Mouse (Mus musculus) kidney, embryonic 14.5 days (tissue): ENCODE data around the gene Twnk. TPM values are rescaled to one million over a fixed set of nuclear protein-coding genes. Genes with fewer than 3 reads are reported as not detected.
A peak's percentile ranks its signal among the peaks of the same experiment; 100 is the strongest.

Source experiments
- ATAC-seq: fragments of 200-750 bp; cut with Nextera tagmentation; 2 replicates; pipeline ENCODE4 v1.8.0; 2017; ENCODE audit warnings: moderate number of reproducible peaks, mild to moderate bottlenecking, moderate TSS enrichment, moderate library complexity; ENCODE audit not compliant: low FRiP score, low TSS enrichment
- H3K27ac ChIP-seq: fragments of 300-500 bp; sonication (generic); 2 replicates; pipeline ENCODE4 v1.5.1; 2014; ENCODE audit warnings: low read depth, mild to moderate bottlenecking, low read length, moderate library complexity, mixed read lengths
- H3K27me3 ChIP-seq: fragments of 300-500 bp; sonication (generic); 2 replicates; pipeline ENCODE4 v1.6.1; 2014; ENCODE audit warnings: mild to moderate bottlenecking, low read length; ENCODE audit not compliant: control insufficient read depth, insufficient read depth
- H3K36me3 ChIP-seq: fragments of 300-500 bp; sonication (generic); 2 replicates; pipeline ENCODE4 v1.6.1; 2014; ENCODE audit warnings: low read length, mixed read lengths; ENCODE audit not compliant: control insufficient read depth, insufficient read depth
- H3K4me1 ChIP-seq: fragments of 300-500 bp; sonication (generic); 2 replicates; pipeline ENCODE4 v1.6.1; 2014; ENCODE audit warnings: low read length, mixed read lengths; ENCODE audit not compliant: control insufficient read depth, insufficient read depth
- H3K4me2 ChIP-seq: fragments of 300-500 bp; sonication (generic); replicated peaks from 2 replicates; pipeline ENCODE4 v1.6.1; 2014; ENCODE audit warnings: low read depth, mild to moderate bottlenecking, low read length
- H3K4me3 ChIP-seq: fragments of 300-500 bp; sonication (generic); 2 replicates; pipeline ENCODE4 v1.5.1; 2014; ENCODE audit warnings: mild to moderate bottlenecking, low read length
- H3K9ac ChIP-seq: fragments of 300-500 bp; sonication (generic); 2 replicates; pipeline ENCODE4 v1.6.1; 2014; ENCODE audit warnings: low read depth, mild to moderate bottlenecking, low read length, moderate library complexity
- H3K9me3 ChIP-seq: fragments of 300-500 bp; sonication (generic); 2 replicates; pipeline ENCODE4 v1.6.1; 2016; ENCODE audit warnings: low read length; ENCODE audit not compliant: control insufficient read depth
- WGBS: fragments of 180-500 bp; shearing (Covaris S2); extraction: QIAGEN DNeasy Blood & Tissue Kit; methylation state at CpG from one replicate; pipeline ENCODE4 v1.1.7; 2014; 5-methylcytosine and 5-hydroxymethylcytosine counted together
- polyA plus RNA-seq: library from polyadenylated mRNA; unstranded; fragments of >200 nt; fragmentation: Nextera tagmentation; extraction: Ambion mirVana; gene quantifications from 2 replicates; pipeline ENCODE4 v1.2.1, GENCODE M21; 2014

Twnk gene
- polyA plus RNA-seq, 1 experiment from 2014 or later = 19.6 TPM

- peak; percentile 75 for ATAC-seq
- Histone ChIP-seq H3K4me1 (peaks cover 27% of the 10 kb centered on the region), H3K36me3 (peaks cover 8% of the 10 kb centered on the region; the same call in 1 of the 2 replicates), H3K4me2 (peak within 1 kb of the TSS; percentile 86), H3K4me3 (peak within 1 kb of the TSS; percentile 46), H3K9me3 (no peaks in the 10 kb centered on the region), H3K9ac (peak within 1 kb of the TSS; percentile 60), H3K27me3 (peaks cover 13% of the 10 kb centered on the region), H3K27ac (peak within 1 kb of the TSS; percentile 81)
- under 1% methylated on average over 26 of the region's 26 CpGs for WGBS
Measured at GRCm38 (mm10) chr19:45047417-45047934, 42.0 kb downstream of the Twnk start, which contains the start of gene Sfxn3. Gene Sfxn3 (plus strand): TSS chr19:45047503.

GRCm38 (mm10) chr19:45047935-45048643 is 42.6 kb downstream of the Twnk start:
- Histone ChIP-seq H3K27ac (peak overlapping the region; percentile 81), H3K27me3 (peaks cover 13% of the 10 kb centered on the region), H3K9ac (peak overlapping the region; percentile 60), H3K9me3 (no peaks in the 10 kb centered on the region), H3K4me3 (peak overlapping the region; percentile 46), H3K4me2 (peak overlapping the region; percentile 86), H3K4me1 (peaks cover 27% of the 10 kb centered on the region), H3K36me3 (peaks cover 11% of the 10 kb centered on the region; the same call in 1 of the 2 replicates)
- WGBS = 38% methylated on average over 11 of the region's 11 CpGs
- ATAC-seq = peak; percentile 46

DNA sequence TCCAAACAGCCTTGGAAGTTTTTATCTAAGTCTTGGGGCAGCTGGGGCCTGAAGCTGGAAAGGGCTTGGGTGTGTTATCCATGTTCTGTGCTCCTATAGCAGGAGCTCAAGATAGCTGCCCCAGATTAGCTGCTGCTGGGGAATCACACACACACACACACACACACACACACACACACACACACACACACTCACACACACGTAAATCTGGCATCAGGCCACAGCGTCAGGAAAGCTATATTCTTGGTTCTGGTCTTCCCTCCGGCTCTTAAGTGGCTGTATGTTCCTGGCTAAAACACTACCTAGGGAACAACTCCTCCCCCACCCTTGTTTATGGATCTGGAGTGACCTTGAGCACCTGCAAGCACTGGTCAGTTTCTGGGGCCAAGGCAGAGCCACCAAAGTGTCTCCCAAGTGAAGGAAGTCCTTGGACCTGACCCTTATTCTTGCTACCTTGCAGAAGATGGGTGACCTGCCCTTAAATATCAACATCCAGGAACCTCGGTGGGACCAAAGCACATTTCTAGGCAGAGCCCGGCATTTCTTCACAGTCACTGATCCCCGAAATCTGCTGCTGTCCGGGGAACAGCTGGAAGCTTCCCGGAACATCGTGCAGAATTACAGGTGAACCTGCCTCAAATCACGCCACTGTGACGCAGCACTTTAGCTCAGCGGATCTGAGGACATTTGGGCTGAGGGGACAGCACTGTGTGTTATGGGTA is 43.3 kb downstream of the Twnk start:
- peak overlapping the region; percentile 86; the same call in 1 of the 2 replicates for H3K4me2 ChIP-seq
- no peak overlapping the region for H3K9ac ChIP-seq
- ATAC-seq = no peak
- H3K4me3 ChIP-seq = peak overlapping the region; percentile 46; the same call in 1 of the 2 replicates
- peaks cover 11% of the 10 kb centered on the region; the same call in 1 of the 2 replicates for H3K36me3 ChIP-seq
- peaks cover 27% of the 10 kb centered on the region for H3K4me1 ChIP-seq
- WGBS = 78% methylated on average over 12 of the region's 12 CpGs
- H3K27ac ChIP-seq = peak overlapping the region; percentile 81; the same call in 1 of the 2 replicates
- H3K27me3 ChIP-seq = peaks cover 13% of the 10 kb centered on the region
- H3K9me3 ChIP-seq = no peaks in the 10 kb centered on the region

GRCm38 (mm10) chr19:45049523-45049922 is 44.1 kb downstream of the Twnk start:
- Histone ChIP-seq H3K9me3 (no peaks in the 10 kb centered on the region), H3K27me3 (peaks cover 10% of the 10 kb centered on the region), H3K9ac (no peak overlapping the region), H3K36me3 (peaks cover 11% of the 10 kb centered on the region; the same call in 1 of the 2 replicates), H3K4me2 (no peak overlapping the region), H3K27ac (no peak overlapping the region), H3K4me3 (no peak overlapping the region), H3K4me1 (peaks cover 23% of the 10 kb centered on the region)
- whole genome bisulfite sequencing = 84% methylated on average over 9 of the region's 9 CpGs
- no peak for ATAC-seq

DNA sequence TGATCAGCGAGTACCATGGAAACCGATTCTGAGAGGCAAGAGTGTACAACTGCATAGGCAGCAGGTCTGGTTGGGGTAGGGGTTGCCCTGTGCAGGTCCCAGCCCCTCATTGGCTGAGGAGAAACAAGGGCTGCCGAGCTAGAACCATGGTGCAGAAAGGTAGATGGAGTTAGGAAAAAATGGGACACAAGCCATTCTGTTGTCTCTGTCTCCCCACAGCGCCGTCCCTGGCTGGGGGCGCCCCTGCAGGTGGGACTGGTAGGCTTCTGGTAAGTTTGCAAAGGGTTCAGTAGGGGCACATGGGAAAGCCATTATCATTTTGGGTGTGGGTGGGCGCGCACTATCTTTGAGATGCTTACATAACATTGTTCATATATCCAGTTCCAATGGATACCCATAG is 48.0 kb downstream of the Twnk start:
- 80% methylated on average over 8 of the region's 8 CpGs for WGBS
- no peaks in the 10 kb centered on the region for H3K27me3 ChIP-seq
- no peak overlapping the region for H3K9ac ChIP-seq
- no peak overlapping the region for H3K4me2 ChIP-seq
- no peaks in the 10 kb centered on the region; the same call in 1 of the 2 replicates for H3K4me1 ChIP-seq
- no peaks in the 10 kb centered on the region for H3K9me3 ChIP-seq
- H3K36me3 ChIP-seq = peaks cover 11% of the 10 kb centered on the region; the same call in 1 of the 2 replicates
- ATAC-seq = no peak
- H3K4me3 ChIP-seq = no peak overlapping the region
- H3K27ac ChIP-seq = no peak overlapping the region

DNA sequence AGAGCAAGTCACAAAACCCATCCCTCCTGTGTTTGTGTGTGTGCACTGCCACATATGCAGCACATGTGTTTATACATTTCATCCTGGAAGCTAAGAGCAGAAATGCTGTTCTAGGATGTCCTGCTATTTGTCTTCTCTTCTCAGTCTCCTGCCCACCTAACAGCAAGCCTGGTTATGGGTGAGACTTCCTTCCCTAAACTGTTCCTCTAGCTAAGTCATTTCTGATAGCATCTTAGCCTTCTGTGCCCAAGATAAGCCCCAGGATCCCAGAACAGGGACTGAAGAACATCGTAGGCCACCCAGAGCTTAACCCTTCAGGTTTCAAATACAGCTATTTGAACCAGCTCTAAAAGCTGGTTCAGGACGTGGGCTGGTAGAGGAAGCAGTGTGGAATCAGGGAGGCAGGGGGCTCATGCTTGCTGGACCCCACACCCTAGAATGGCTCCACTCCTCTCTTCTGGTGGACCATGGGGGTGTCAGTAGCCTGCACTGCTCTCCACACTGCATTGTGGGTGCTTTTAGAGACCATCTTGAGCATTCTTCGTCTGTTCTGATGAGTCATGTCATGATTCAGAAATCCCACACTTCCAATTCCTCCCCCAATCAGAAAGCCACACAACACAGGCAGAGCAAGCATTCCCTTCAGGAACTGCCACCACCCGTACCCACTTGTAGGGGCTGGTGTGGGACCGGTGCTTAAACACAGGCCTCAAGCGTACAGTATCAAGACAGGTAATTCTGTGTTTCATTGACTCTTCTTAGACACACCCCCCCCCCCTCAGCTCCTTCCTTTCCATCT is 49.6 kb downstream of the Twnk start:
- H3K4me1 ChIP-seq = peaks cover 5% of the 10 kb centered on the region
- no peak overlapping the region for H3K4me3 ChIP-seq
- peaks cover 11% of the 10 kb centered on the region; the same call in 1 of the 2 replicates for H3K36me3 ChIP-seq
- H3K9ac ChIP-seq = no peak overlapping the region
- H3K27ac ChIP-seq = no peak overlapping the region
- no peak for ATAC-seq
- no peaks in the 10 kb centered on the region for H3K9me3 ChIP-seq
- WGBS = 84% methylated on average over 6 of the region's 6 CpGs
- H3K27me3 ChIP-seq = no peaks in the 10 kb centered on the region
- H3K4me2 ChIP-seq = no peak overlapping the region

DNA sequence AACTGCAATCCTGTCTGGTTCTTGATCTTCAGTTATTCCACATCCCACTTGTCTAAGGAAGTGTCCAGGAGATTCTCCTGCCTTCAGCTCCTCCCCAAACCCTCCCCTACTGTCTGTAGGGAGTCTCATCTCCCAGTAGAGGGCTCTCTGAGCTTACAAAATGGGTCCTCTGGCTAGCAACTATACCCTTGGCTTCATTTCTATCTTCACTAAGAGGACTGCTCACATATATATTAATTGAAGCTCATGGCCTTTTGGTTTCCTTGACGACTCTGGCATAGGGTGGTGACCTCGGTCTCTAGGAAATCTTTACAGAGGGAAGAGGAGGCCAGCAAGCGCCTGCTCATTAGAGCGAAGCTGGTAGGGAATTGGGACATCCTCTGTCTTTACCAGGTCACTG is 50.9 kb downstream of the Twnk start:
- Histone ChIP-seq H3K4me3 (no peak overlapping the region), H3K9me3 (no peaks in the 10 kb centered on the region), H3K27ac (no peak overlapping the region), H3K36me3 (peaks cover 7% of the 10 kb centered on the region; the same call in 1 of the 2 replicates), H3K27me3 (no peaks in the 10 kb centered on the region), H3K4me2 (no peak overlapping the region), H3K9ac (peak overlapping the region; percentile 14; the same call in 1 of the 2 replicates), H3K4me1 (peaks cover 5% of the 10 kb centered on the region)
- ATAC-seq = no peak
- WGBS = 32% methylated on average over 4 of the region's 4 CpGs

GRCm38 (mm10) chr19:45056908-45057698 is 51.6 kb downstream of the Twnk start:
- Histone ChIP-seq H3K36me3 (peaks cover 6% of the 10 kb centered on the region; the same call in 1 of the 2 replicates), H3K4me2 (peak overlapping the region; percentile 80), H3K9ac (peak overlapping the region; percentile 90), H3K27me3 (no peaks in the 10 kb centered on the region), H3K27ac (peak overlapping the region; percentile 97), H3K4me1 (peaks cover 5% of the 10 kb centered on the region), H3K9me3 (no peaks in the 10 kb centered on the region), H3K4me3 (peak overlapping the region; percentile 67)
- WGBS = 67% methylated on average over 7 of the region's 7 CpGs
- no peak for ATAC-seq
